Mouse (Mus musculus) lung, postnatal 14 days (tissue): ENCODE measurements around the gene Gpc5.

Experiments used
- DNase-seq: peaks from one replicate; pipeline ENCODE4 v3.0.0; 2021

Gpc5 gene

GRCm38 (mm10) chr14:116448219-116448618, 1356.2 kb downstream of the Gpc5 start:
- no peak for DNase-seq

- DNase-seq, result no peak
Observed at GRCm38 (mm10) chr14:116453356-116453755, 1361.3 kb downstream of the Gpc5 start.

GRCm38 (mm10) chr14:116456211-116456610, 1364.2 kb downstream of the Gpc5 start:
- DNase-seq, result no peak

GRCm38 (mm10) chr14:116473378-116474179, 1381.6 kb downstream of the Gpc5 start:
- DNase-seq, result no peak

GRCm38 (mm10) chr14:116494285-116494850, 1402.4 kb downstream of the Gpc5 start:
- no peak for DNase-seq

GRCm38 (mm10) chr14:116538216-116538615, 1446.2 kb downstream of the Gpc5 start:
- DNase-seq, result no peak

- DNase-seq, result no peak
Observed at GRCm38 (mm10) chr14:116543746-116544145, 1451.7 kb downstream of the Gpc5 start.

- DNase-seq, result no peak
Observed at GRCm38 (mm10) chr14:116551401-116551800, 1459.4 kb downstream of the Gpc5 start.

- no peak for DNase-seq
Observed at GRCm38 (mm10) chr14:116553316-116553715, 1461.3 kb downstream of the Gpc5 start.

GRCm38 (mm10) chr14:116558141-116558800, 1466.3 kb downstream of the Gpc5 start:
- no peak for DNase-seq

- no peak for DNase-seq
Observed at GRCm38 (mm10) chr14:116559990-116560389, 1468.0 kb downstream of the Gpc5 start.
